Mouse (Mus musculus) liver, adult 2 months (tissue): ENCODE data around the gene Gfra1. TPM values are rescaled to one million over a fixed set of nuclear protein-coding genes. Genes with fewer than 3 reads are reported as not detected.

Experiments
- DNase-seq: peaks from one replicate; pipeline ENCODE4 v3.0.0-alpha.2; 2011; ENCODE audit warnings: low read depth, low spot score; ENCODE audit errors: extremely low read depth
- H3K27ac ChIP-seq: fragments of 200-500 bp; replicated peaks from 2 replicates; pipeline ENCODE4 v1.5.1; 2012; ENCODE audit warnings: low read depth, mild to moderate bottlenecking, control low read depth, inconsistent platforms, low read length; ENCODE audit not compliant: insufficient read depth
- H3K27me3 ChIP-seq: fragments of 200-500 bp; 2 replicates; pipeline ENCODE4 v1.6.1; 2012; ENCODE audit warnings: mild to moderate bottlenecking, moderate library complexity, low read length, inconsistent platforms; ENCODE audit not compliant: control insufficient read depth, insufficient read depth
- H3K36me3 ChIP-seq: fragments of 200-500 bp; 2 replicates; pipeline ENCODE4 v1.6.1; 2012; ENCODE audit warnings: low read length, inconsistent platforms; ENCODE audit not compliant: control insufficient read depth, insufficient read depth
- H3K4me1 ChIP-seq: fragments of 200-500 bp; 2 replicates; pipeline ENCODE4 v1.6.1; 2011; ENCODE audit warnings: low read length; ENCODE audit not compliant: control insufficient read depth, insufficient read depth
- H3K4me3 ChIP-seq: fragments of 200-500 bp; 2 replicates; pipeline ENCODE4 v1.5.1; 2011; ENCODE audit warnings: low read depth, mild to moderate bottlenecking, control low read depth, low read length, moderate library complexity; ENCODE audit not compliant: insufficient read depth
- H3K79me2 ChIP-seq: fragments of 200-500 bp; 2 replicates; pipeline ENCODE4 v1.6.1; 2012; ENCODE audit warnings: inconsistent platforms, mild to moderate bottlenecking, low read length, moderate library complexity; ENCODE audit not compliant: control insufficient read depth, insufficient read depth
- H3K9ac ChIP-seq: fragments of 200-500 bp; 2 replicates; pipeline ENCODE4 v1.6.1; 2012; ENCODE audit warnings: low read depth, mild to moderate bottlenecking, control low read depth, inconsistent platforms, low read length
- CTCF ChIP-seq: fragments of 200-500 bp; IDR thresholded peaks from 2 replicates; pipeline ENCODE4 v1.5.1; 2011; ENCODE audit warnings: low read depth, low read length, control low read depth
- POLR2A ChIP-seq: fragments of 200-500 bp; IDR thresholded peaks from 2 replicates; pipeline ENCODE4 v1.6.1; 2011; ENCODE audit warnings: low read length, control low read depth; ENCODE audit not compliant: insufficient read depth; ENCODE audit errors: extremely low read depth
- WGBS: fragments of 180-500 bp; shearing (Covaris S2); methylation state at CpG from one replicate; pipeline ENCODE4 v1.1.7; 2018; 5-methylcytosine and 5-hydroxymethylcytosine counted together
- polyA plus RNA-seq: library from polyadenylated mRNA; depleted of rRNA; stranded (reverse); fragments of >200 nt; gene quantifications from 2 replicates; pipeline ENCODE4 v1.2.3, GENCODE M21; 2012
- total RNA-seq: library from RNA; depleted of rRNA; stranded (reverse); fragments of >200 nt; gene quantifications from 2 replicates; pipeline ENCODE4 v1.2.3, GENCODE M21; 2014

The Gfra1 gene
- total and polyA plus RNA-seq, 2 experiments: 38.9 to 101 TPM

DNA sequence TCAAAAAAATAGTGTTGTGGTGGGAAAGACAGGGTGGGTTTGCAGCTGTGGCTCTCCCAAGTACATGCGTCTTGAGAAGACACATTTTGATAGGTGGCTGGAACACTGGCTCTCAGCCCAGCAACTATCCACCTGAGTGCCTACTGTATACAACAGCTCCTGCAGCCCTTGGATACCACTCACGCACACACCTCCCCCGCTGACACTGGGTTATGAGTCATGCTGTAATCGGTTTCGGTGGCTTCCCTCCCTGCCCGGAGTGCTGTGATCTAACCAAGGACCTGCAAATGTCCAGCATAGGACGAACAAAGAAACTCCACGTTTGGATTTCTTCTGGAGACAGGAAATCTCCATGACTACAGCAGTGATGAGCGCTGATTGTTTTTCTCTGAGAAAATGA is 180.4 kb downstream of the Gfra1 start:
- TF ChIP-seq CTCF (no peak), POLR2A (no peak)
- DNase-seq: no peak
- Histone ChIP-seq H3K27me3 (no peaks in the 10 kb centered on the region), H3K79me2 (peaks cover 3% of the 10 kb centered on the region; the same call in 1 of the 2 replicates), H3K4me3 (no peak overlapping the region), H3K4me1 (no peaks in the 10 kb centered on the region), H3K27ac (no peak overlapping the region), H3K9ac (no peak overlapping the region), H3K36me3 (peaks cover 12% of the 10 kb centered on the region)
- 81% methylated on average over 9 of the region's 9 CpGs for WGBS

DNA sequence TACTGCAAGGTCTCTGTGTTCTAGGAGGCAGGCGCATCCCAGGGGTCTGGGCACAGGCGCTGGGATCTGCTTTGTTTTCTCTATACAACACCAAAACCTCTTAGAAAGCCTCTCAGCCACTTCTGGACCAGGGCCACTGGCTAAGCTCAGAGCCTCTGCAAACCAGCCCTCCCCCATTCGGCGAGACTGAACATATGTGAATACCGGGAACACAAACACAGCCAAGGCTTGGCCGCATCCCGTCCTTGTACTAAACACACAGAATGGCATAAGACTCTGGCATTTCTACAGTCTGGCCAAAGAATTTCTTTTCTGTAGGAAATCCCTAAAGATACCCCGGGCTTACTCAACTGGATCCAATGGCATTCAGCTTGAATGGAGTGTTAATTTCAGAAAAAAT is 183.9 kb downstream of the Gfra1 start:
- 98% methylated on average over 8 of the region's 8 CpGs for WGBS
- Histone ChIP-seq H3K36me3 (peaks cover 37% of the 10 kb centered on the region), H3K9ac (no peak overlapping the region), H3K79me2 (0 out of 2 replicates have a peak, but pooled peaks cover 3% of the 10 kb centered on the region), H3K4me1 (no peaks in the 10 kb centered on the region), H3K27ac (no peak overlapping the region), H3K27me3 (no peaks in the 10 kb centered on the region), H3K4me3 (no peak overlapping the region)
- no peak for DNase-seq
- TF ChIP-seq POLR2A (no peak), CTCF (no peak)

DNA sequence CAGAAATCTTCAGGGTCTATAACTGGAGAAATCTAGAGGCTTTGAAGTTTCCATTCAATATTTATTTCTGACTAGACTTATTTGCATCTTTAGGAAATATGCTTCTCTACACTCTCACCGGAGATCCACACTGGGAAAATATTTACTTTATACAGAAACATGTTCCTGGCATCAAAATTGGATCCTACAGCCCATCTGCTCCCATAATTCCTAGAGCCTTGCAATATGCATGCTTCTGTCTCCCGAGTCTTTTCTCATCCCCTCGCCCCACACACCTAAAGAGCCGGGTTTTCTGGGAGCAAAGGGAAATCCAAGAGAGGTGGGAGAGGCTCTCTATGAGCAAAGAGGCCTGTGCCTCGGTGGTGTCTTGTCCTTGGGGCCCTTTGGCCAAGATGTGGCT is 184.9 kb downstream of the Gfra1 start:
- Histone ChIP-seq H3K27ac (no peak overlapping the region), H3K4me3 (no peak overlapping the region), H3K36me3 (peaks cover 39% of the 10 kb centered on the region), H3K79me2 (no peaks in the 10 kb centered on the region), H3K9ac (no peak overlapping the region), H3K27me3 (no peaks in the 10 kb centered on the region), H3K4me1 (no peaks in the 10 kb centered on the region)
- WGBS: 89% methylated on average over 5 of the region's 5 CpGs
- no peak for TF ChIP-seq POLR2A
- TF ChIP-seq CTCF: no peak
- no peak for DNase-seq

DNA sequence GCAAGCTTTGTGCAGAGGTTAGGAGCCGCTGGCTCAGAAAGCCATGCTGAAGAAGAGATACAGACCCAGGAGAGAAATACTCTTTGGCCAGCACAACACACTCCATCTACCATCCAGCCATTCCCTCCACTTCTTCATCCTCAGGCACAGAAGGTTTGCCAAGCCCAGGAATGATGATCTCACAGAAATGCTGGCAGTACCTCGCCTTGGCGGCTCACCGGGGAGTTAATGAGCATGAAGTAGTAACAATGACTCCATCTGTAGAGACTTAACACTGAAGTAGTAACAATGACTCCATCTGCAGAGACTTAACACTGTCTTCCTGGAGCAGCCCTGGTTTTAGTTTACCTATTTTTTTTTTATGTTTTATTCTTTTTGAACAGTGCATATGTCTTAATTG is 187.2 kb downstream of the Gfra1 start:
- H3K27ac ChIP-seq: no peak overlapping the region
- no peaks in the 10 kb centered on the region for H3K79me2 ChIP-seq
- TF ChIP-seq POLR2A (no peak), CTCF (no peak)
- no peaks in the 10 kb centered on the region for H3K4me1 ChIP-seq
- H3K9ac ChIP-seq: no peak overlapping the region
- WGBS: 96% methylated on average over 4 of the region's 4 CpGs
- no peak overlapping the region for H3K4me3 ChIP-seq
- DNase-seq: no peak
- H3K36me3 ChIP-seq: peaks cover 51% of the 10 kb centered on the region
- H3K27me3 ChIP-seq: no peaks in the 10 kb centered on the region

- no peak for DNase-seq
- no peak overlapping the region for H3K27ac ChIP-seq
- WGBS: 67% methylated on average over 7 of the region's 7 CpGs
These were observed 189.1 kb downstream of the Gfra1 start for GRCm38 (mm10) chr19:58266600-58266999.

DNA sequence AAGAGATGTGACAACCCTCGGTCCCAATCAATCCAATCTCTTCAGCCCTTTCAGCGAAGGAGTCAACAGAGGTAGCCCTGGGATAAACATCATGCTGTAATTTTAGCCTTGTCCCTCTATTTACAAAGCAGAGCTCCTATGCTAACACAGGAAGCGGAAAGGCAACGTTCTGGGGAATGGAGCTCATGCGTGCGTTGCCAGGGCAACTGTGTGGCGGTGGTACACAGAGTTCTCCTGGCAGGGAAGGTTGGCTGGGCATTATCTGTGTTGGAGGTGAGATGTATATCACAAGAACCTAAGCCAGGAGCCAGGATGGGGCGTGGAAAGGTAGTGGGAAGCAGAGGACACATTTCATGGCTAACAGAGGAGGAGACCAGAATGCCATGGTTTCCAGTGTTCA is 194.8 kb downstream of the Gfra1 start:
- peaks cover 53% of the 10 kb centered on the region for H3K36me3 ChIP-seq
- no peak overlapping the region for H3K27ac ChIP-seq
- no peaks in the 10 kb centered on the region for H3K4me1 ChIP-seq
- H3K9ac ChIP-seq: no peak overlapping the region
- H3K4me3 ChIP-seq: no peak overlapping the region
- no peaks in the 10 kb centered on the region for H3K27me3 ChIP-seq
- no peak for TF ChIP-seq CTCF
- TF ChIP-seq POLR2A: no peak
- 80% methylated on average over 8 of the region's 8 CpGs for WGBS
- no peak for DNase-seq
- no peaks in the 10 kb centered on the region for H3K79me2 ChIP-seq

More at GRCm38 (mm10) chr19:58266600-58266999, 189.1 kb downstream of the Gfra1 start:
- no peaks in the 10 kb centered on the region for H3K4me1 ChIP-seq
- no peak overlapping the region for H3K9ac ChIP-seq
- no peak for TF ChIP-seq CTCF
- no peak for TF ChIP-seq POLR2A
- no peaks in the 10 kb centered on the region for H3K27me3 ChIP-seq
- H3K4me3 ChIP-seq: no peak overlapping the region
- no peaks in the 10 kb centered on the region for H3K79me2 ChIP-seq
- H3K36me3 ChIP-seq: peaks cover 65% of the 10 kb centered on the region
